Mouse (Mus musculus) right cerebral cortex, postnatal 36 days (tissue): Measurements from ENCODE around the gene Coq10b.
"Not testable (repeated sequence)": the region's sequence is repeated elsewhere in the genome, so short reads cannot be mapped to it uniquely, and the experiment has no call there.

Source experiments
- DNase-seq, 2 experiments: peaks; one replicate each; pipeline ENCODE4 v3.0.0; 2022; ENCODE audit warnings: low spot score in 2 of 2, mixed read lengths in 1 of 2

Coq10b gene

GRCm38 (mm10) chr1:55052355-55052953 lies at the start of gene Coq10b:
Coq10b (plus strand) TSS chr1:55052770.
- peak; percentile 99 for DNase-seq

GRCm38 (mm10) chr1:55008313-55008712 lies 44.3 kb upstream of the Coq10b start:
- not testable (repeated sequence) for DNase-seq

GRCm38 (mm10) chr1:55012513-55012912 lies 40.1 kb upstream of the Coq10b start:
- no peak for DNase-seq

GRCm38 (mm10) chr1:55021907-55022306 lies 30.7 kb upstream of the Coq10b start:
- no peak for DNase-seq

GRCm38 (mm10) chr1:55025656-55026430 lies 26.7 kb upstream of the Coq10b start:
- peak; percentile 3 to 18 for DNase-seq

GRCm38 (mm10) chr1:55026444-55027252 lies 25.9 kb upstream of the Coq10b start:
- peak; percentile 1 to 31 for DNase-seq

- peak; percentile 95 to 97 for DNase-seq
These were observed 25.2 kb upstream of the Coq10b start, which contains the start of gene Sf3b1 for GRCm38 (mm10) chr1:55027253-55027801. Sf3b1 (minus strand) TSS chr1:55027481.

GRCm38 (mm10) chr1:55027966-55028365 lies 24.6 kb upstream of the Coq10b start:
- DNase-seq = no peak

GRCm38 (mm10) chr1:55028512-55029249 lies 23.9 kb upstream of the Coq10b start:
- DNase-seq = no peak

- DNase-seq = no peak
These were observed 23.1 kb upstream of the Coq10b start for GRCm38 (mm10) chr1:55029446-55029845.

- no peak for DNase-seq
These were observed 21.4 kb upstream of the Coq10b start for GRCm38 (mm10) chr1:55031026-55031779.

- DNase-seq = no peak
These were observed 12.6 kb upstream of the Coq10b start for GRCm38 (mm10) chr1:55039944-55040343.

- no peak for DNase-seq
These were observed 10.9 kb upstream of the Coq10b start for GRCm38 (mm10) chr1:55041691-55042090.

- no peak for DNase-seq
These were observed 10.3 kb upstream of the Coq10b start for GRCm38 (mm10) chr1:55042246-55042645.

GRCm38 (mm10) chr1:55043164-55043563 lies 9.4 kb upstream of the Coq10b start:
- no peak for DNase-seq

GRCm38 (mm10) chr1:55048841-55049587 lies 3.6 kb upstream of the Coq10b start:
- DNase-seq = no peak

GRCm38 (mm10) chr1:55051671-55052070 lies 899 bp upstream of the Coq10b start:
- DNase-seq = no peak

- peak in 1 of 2 experiments; percentile 55 for DNase-seq
These were observed 435 bp downstream of the Coq10b start for GRCm38 (mm10) chr1:55053005-55053404.

- DNase-seq = no peak
These were observed 1.0 kb downstream of the Coq10b start for GRCm38 (mm10) chr1:55053596-55053995.
